Mouse (Mus musculus) kidney, adult 2 months (tissue): Measurements from ENCODE around the gene Foxc2.

Experiments
- CTCF ChIP-seq: fragments of 200-500 bp; conservative IDR thresholded peaks from 2 replicates; pipeline ENCODE4 v1.5.1; 2011; ENCODE audit warnings: low read depth, mild to moderate bottlenecking, control low read depth, low read length, moderate library complexity, mixed read lengths; ENCODE audit not compliant: insufficient read depth, insufficient read length
- POLR2A ChIP-seq: fragments of 200-500 bp; IDR thresholded peaks from one replicate; pipeline ENCODE4 v1.6.1; 2011; ENCODE audit warnings: low read depth, low read length, control low read depth

GRCm38 (mm10) chr8:121079944-121080343 is 36.0 kb upstream of the Foxc2 start:
- TF ChIP-seq POLR2A (no peak), CTCF (no peak)
